Mouse (Mus musculus) 416B (cell line): ENCODE data around the gene Oca2.

ENCODE experiments used
- DNase-seq: peaks from one replicate; pipeline ENCODE4 v3.0.0; 2011; ENCODE audit warnings: low read depth

The Oca2 gene

GRCm38 (mm10) chr7:56239543-56239942 lies at the start of gene Oca2:
TSS of gene Oca2 (plus strand) at chr7:56239760.
- DNase-seq, result no peak

DNA sequence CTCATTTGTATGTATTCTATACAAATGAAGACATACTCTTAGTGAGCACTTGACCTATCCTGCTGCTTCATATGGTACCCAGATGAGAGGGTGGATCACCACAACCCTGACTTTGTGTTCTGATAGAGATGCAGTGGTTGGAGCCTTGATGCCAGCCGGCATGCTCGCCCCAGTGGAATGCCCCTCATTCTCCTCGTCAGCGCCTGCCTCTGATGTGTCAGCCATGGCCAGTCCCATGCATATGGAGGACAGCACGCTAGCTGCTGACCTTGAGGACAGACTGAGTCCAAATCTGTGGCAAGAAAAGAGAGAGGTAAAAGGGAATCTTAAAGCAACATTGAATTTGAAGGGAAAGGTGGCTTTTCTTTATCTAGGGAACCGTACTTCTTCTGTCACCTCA lies 48.5 kb upstream of the Oca2 start:
- DNase-seq, result no peak

GRCm38 (mm10) chr7:56191661-56192060 lies 47.9 kb upstream of the Oca2 start:
- no peak for DNase-seq

- DNase-seq, result no peak
Measured at GRCm38 (mm10) chr7:56201483-56202218, 37.9 kb upstream of the Oca2 start.

DNA sequence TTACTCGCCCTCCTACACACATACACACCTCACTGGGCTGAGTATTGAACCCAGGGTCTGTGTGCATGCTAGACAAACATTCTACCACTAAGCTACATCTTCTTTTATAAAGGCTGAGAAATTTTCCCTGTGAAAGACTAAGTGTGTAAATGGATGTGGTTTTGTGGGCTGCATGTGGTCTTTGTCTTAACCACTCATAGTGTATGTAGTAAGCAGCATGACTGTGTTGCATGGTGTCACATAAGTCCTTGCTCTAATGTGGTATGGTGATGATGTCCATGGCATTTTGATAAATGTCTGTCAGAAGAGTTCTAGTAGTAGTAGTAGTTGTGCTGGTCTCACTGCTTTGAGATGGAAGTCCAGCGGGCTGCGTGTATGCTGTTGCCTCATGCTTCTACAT lies 36.7 kb upstream of the Oca2 start:
- peak; percentile 60 for DNase-seq

DNA sequence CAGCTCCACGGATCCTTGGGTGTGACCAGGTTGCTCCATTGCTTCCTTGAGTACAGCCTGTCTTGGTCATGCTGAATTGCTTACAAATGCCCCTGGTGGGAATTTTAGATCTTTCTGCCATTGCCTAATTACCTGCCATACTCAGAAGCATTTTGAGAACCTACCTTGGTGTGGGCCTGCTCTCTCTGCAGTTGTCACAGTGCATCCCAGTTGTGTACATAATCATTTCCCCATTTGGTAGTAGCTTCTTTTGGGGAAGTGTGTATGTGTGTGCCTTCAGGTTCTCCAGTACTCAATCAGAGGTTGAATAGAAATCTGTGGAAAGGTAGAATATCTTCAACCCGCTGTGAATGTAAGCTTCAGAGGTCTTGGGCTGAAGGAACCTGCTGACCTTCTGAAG lies 36.3 kb upstream of the Oca2 start:
- DNase-seq, result no peak

DNA sequence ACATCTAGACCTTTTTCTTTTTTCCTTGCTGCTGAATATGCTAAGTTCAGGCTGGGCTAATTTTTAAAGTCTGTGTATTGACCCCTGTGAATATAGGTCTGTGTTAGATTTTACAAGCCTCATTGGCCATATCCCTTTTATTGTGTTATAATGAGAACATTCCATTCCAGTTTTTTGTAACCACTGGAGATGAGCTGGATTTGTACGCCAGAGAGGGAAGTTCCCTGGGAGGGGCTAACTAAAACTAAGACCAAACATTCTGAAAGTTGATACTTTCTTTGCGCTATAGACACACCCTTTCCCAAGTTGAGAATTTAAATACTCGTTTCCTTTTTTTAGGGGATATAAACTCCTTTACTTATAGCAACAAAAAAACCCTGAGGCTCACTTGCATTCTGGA lies 34.7 kb upstream of the Oca2 start:
- DNase-seq, result no peak

GRCm38 (mm10) chr7:56220811-56221210 lies 18.7 kb upstream of the Oca2 start:
- DNase-seq, result no peak

DNA sequence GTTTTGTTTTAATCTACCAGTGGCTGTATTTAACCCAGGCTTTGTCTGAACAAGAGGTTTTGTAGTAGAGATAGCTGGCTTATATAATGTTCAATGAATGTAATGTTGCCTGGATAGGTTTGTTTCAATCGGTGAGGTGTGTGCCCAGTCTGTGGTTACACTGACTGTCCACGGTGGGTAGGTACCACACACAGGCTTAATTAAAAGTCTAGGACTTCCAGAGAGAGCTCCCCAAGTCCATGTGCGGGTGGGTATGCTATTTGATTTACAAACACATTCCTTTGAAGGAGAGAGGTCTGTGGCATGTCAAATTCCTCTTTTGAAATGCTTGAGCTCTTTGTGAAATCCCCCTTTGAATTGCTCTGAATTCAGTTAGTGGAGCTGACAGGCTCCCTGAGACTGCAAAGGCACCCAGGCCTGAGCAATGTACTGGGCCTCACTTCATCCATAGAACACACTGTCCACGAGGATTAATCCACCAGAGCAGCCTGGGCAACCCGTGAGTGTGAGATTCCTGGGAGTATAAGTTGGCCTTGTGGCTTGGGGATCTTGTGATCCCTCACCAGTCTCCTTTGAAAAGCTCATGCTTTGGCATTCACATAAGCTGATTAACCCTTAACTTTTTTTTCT lies 3.7 kb upstream of the Oca2 start:
- DNase-seq, result no peak

DNA sequence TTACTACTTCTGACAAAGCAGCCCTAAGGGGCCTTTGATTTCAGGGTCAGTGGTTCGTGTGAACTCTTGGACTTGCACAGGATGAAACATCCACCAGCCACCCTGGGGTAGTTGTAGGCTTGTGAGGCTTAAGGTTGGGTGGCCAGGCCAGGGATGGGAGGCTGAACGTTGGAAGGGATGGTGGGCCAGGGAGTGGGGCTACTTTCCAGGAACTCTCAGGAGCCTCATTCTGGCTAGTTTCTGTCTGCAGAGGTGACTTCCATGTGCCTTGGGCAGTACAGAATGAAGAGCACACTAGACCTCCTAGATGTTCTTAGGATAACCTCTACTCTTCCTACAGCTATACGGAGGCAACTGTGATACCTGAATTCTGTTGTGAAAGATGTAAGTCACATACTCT lies 2.9 kb upstream of the Oca2 start:
- no peak for DNase-seq

DNA sequence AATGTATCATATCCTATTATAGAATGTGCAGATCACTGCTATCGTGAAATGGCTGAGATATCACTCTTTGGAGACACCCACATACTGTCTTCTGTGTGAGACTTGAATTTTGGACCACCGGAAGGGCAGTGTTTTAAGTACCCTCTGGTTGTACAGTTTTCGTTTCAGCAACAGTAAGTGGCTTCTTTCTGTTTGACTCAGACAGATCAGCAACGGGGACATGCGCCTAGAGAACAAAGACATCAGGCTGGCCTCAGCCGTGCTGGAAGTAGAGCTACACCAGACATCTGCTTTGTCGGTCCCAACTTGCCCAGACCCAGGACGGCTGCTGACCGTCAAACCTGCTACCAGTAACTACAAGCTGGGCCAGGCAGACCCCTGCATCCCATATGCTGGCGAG lies 15.0 kb downstream of the Oca2 start:
- DNase-seq, result no peak

GRCm38 (mm10) chr7:56257875-56258441 lies 18.4 kb downstream of the Oca2 start:
- DNase-seq, result no peak

- no peak for DNase-seq
Measured at GRCm38 (mm10) chr7:56277506-56277905, 37.9 kb downstream of the Oca2 start.

DNA sequence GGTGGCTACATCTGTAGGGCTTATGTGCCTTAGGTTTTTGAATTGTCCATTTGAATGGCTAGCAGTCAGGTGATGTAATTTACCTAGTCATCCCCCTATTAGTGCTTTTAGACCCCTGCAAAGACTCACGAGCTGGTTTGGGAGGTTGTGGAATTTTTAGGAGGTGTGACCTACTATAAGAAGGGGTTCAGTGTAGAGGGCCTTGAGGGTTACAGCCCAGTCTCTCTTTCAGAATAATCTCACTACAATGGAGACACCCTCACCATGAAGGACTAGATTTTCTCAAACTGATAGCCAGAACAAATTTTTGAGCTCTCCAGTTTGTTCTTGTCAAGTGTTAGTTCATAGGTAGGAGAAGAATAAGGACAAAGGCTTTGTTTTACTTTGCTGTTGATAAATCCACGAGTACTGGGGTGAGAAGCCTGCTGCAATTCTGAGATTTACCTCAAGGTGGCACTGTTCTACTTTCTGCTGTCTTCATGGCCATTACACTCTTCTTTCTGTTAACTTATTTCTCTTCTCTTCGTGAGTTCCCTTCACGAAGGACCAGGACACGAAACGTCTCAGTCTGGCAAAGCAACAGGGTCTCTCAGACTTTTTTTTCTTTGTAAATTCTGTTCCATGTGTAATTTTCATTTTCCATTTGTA lies 52.0 kb downstream of the Oca2 start:
- DNase-seq, result peak; percentile 67

- DNase-seq, result no peak
Measured at GRCm38 (mm10) chr7:56304408-56304807, 64.8 kb downstream of the Oca2 start.

DNA sequence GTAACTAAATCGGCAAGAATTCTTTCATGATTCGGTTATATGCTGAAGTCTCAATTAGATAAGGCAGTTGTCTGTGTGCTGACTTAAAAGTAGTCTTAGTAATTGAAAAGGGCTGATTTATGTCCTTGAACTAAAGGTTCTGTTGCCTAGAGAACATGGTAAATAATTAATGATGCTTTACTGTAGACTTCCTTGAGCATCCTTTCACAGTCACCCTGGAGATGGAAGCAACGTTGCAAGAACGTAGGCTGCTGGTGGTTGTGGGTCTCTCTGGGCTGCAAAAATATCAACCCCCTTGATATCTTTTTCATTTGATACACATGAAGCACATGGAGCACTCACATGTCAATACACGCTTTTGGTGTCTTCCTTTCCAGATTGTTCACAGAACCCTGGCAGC lies 74.8 kb downstream of the Oca2 start:
- no peak for DNase-seq

DNA sequence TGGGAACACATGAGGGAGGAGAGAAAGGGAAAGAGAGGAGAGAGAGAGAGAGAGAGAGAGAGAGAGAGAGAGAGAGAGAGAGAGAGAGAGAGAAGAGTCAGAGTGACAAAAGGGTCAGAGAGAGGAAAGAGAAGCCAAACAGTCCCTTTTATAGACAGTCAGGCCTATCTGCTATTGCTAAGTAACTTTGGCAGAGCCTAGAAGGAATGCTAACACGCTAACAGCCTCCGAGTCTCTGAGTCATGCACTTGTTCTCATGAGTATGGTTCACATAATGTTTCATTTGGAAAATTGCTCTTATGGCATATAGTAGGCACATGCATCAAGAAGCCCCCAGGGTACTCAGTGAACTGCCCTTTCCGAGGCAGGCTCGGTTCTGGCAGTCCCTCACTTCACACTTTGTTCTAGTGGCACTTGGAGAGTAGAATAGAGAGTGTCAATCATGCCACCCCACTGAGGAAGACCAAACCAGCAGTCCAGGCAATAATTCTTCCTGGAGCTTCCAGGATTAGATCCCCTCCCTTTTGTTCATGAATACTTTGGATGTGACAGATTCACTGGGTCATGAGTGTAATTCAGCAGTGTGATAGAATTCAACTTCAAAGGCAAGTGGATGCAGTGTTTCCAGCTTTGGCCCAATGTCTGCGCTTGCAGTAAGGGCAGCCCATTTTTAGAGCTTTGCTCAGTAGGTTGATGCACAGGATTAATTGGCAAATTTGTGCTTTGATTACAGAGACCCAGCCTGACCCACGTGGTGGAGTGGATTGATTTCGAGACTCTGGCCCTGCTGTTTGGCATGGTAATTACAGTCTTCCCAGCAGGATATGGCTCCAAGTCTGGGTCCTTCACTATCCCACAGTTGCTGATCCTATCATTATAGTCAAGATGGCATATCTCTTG lies 76.3 kb downstream of the Oca2 start:
- DNase-seq, result no peak

- no peak for DNase-seq
Measured at GRCm38 (mm10) chr7:56327738-56328137, 88.2 kb downstream of the Oca2 start.

- no peak for DNase-seq
Measured at GRCm38 (mm10) chr7:56348528-56348927, 109.0 kb downstream of the Oca2 start.

DNA sequence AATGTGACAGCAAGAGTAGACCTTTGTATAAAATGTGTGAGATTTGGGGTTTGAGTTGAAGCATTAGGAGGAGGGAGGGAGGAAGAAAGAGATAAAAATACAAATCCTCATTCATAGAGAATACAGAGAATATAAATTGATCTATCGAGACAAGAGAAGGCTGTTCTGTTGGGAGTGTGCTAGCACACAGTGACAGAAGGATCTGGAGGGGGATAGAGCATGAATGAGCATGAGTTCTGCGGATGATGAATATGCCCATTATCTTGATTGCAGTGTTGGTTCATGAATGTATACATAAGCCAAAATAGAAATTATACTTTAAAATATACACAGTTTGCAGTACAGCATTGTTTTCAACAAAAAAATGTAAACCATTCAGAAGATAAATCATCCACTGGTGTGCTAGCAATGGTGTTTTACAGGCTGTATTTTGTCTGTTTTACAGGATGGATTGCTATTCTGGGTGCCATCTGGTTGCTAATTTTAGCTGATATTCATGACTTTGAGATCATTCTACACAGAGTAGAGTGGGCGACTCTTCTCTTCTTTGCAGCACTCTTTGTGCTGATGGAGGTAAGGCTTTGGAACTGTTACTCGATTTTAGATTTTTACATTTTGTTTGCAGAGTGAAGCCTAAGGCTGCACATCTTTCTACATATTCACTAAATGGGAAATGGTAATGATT lies 117.2 kb downstream of the Oca2 start:
- no peak for DNase-seq

DNA sequence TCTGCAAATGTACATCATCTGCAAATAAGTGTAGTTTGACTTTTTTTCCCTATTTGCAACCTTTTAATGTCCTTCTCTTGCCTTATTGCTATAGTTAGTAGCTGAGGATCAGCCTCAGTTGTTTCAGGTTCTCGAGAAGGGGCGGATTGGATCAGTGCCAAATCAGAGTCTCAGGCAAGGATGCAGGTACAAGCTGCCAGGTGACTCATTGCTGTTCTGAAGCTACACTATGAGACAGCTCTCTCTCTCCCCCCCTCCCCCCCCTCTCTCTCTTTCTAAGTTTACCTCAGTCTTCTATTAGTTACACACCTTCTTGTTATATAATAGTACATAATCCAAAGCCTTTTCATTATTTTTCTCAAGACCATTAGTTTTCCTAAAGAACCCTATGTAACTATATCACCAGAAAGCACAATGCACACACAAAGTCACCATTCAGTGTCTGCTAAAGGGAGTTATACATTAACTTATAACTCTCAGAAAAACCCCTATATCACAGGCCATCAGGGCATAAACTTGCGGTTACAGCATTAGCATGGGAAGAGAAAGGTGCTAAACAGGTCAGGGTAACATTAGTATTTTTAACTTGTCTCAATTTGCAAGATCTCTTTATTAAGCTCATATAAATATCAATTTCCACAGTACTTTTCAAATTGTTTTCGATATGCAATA lies 142.3 kb downstream of the Oca2 start:
- no peak for DNase-seq
